Comparison of ENCODE assay signal across 8 mouse cellular contexts in genomic region chr10:80538710-80539394, GRCm38 (mm10). TPM values are rescaled to one million over a fixed set of nuclear protein-coding genes. Genes with fewer than 3 reads are reported as not detected.
DNase-seq lines count a peak whose midpoint lies in the region; ATAC-seq and TF ChIP-seq lines count a peak whose summit lies in the region.

Atp8b3 (minus strand) TSS chr10:80539124.

- H3K9ac ChIP-seq in intestine, embryonic 15.5 days = no peak within 1 kb of the TSS
- H3K9ac ChIP-seq in liver, postnatal 0 days (replicated peaks) = peak within 1 kb of the TSS; percentile 32; the same call in 1 of the 2 replicates
- no peak within 1 kb of the TSS for H3K9ac ChIP-seq in neural tube, embryonic 12.5 days

- peak within 1 kb of the TSS; percentile 57 for H3K4me2 ChIP-seq in intestine, embryonic 15.5 days (replicated peaks)
- H3K4me2 ChIP-seq in liver, postnatal 0 days (ENCODE audit: low read depth, low read length) = peak within 1 kb of the TSS; percentile 76
- peak within 1 kb of the TSS; percentile 49 for H3K4me2 ChIP-seq in neural tube, embryonic 12.5 days (replicated peaks)

- H3K27me3 ChIP-seq in intestine, embryonic 15.5 days (replicated peaks) = peaks cover 33% of the 10 kb centered on the region
- H3K27me3 ChIP-seq in liver, postnatal 0 days (ENCODE audit: insufficient read depth, low read length) = 0 out of 2 replicates have a peak, but pooled peaks cover 4% of the 10 kb centered on the region
- peaks cover 50% of the 10 kb centered on the region for H3K27me3 ChIP-seq in neural tube, embryonic 12.5 days (replicated peaks)
- H3K27me3 ChIP-seq in thymus, adult 2 months (ENCODE audit: control insufficient read depth, insufficient read depth, low read length) = no peaks in the 10 kb centered on the region

- H3K4me1 ChIP-seq in intestine, embryonic 15.5 days (replicated peaks) = peaks cover 15% of the 10 kb centered on the region
- H3K4me1 ChIP-seq in liver, postnatal 0 days (ENCODE audit: insufficient read depth) = peaks cover 35% of the 10 kb centered on the region
- H3K4me1 ChIP-seq in neural tube, embryonic 12.5 days = no peaks in the 10 kb centered on the region; the same call in none of the 2 replicates
- peaks cover 8% of the 10 kb centered on the region for H3K4me1 ChIP-seq in thymus, adult 2 months (replicated peaks; ENCODE audit: control insufficient read depth, insufficient read depth, low read length)

- no peak within 1 kb of the TSS for H3K27ac ChIP-seq in intestine, embryonic 15.5 days
- peak within 1 kb of the TSS; percentile 42 for H3K27ac ChIP-seq in liver, postnatal 0 days (ENCODE audit: low read depth)
- no peak within 1 kb of the TSS for H3K27ac ChIP-seq in neural tube, embryonic 12.5 days
- H3K27ac ChIP-seq in thymus, adult 2 months (ENCODE audit: control insufficient read depth, insufficient read depth, low read length) = no peak within 1 kb of the TSS

- H3K4me3 ChIP-seq in intestine, embryonic 15.5 days (replicated peaks) = peak within 1 kb of the TSS; percentile 20
- peak within 1 kb of the TSS; percentile 39 for H3K4me3 ChIP-seq in liver, postnatal 0 days (ENCODE audit: low read depth, low read length)
- no peak within 1 kb of the TSS for H3K4me3 ChIP-seq in neural tube, embryonic 12.5 days
- H3K4me3 ChIP-seq in thymus, adult 2 months (ENCODE audit: control insufficient read depth, insufficient read depth, low read length) = peak within 1 kb of the TSS; percentile 33

- DNase-seq in left cerebral cortex, postnatal 4 days = peak; percentile 61
- no peak for DNase-seq in left cerebral cortex, adult 11 months (ENCODE audit: low spot score)
- DNase-seq in c-Kit-positive CD71-positive TER-119-positive erythroid progenitor cells, embryonic 14.5 days (ENCODE audit: low spot score) = peak; percentile 100
- peak; percentile 74 for DNase-seq in gastrocnemius, postnatal 14 days
- peak; percentile 99 for DNase-seq in liver, postnatal 0 days
- DNase-seq in thymus, adult 2 months = peak; percentile 76

- peak; percentile 64 for TF ChIP-seq CTCF in liver, postnatal 0 days (IDR thresholded peaks at IDR 0.05; ENCODE audit: low read depth)
- no peak for TF ChIP-seq CTCF in thymus, adult 2 months (IDR thresholded peaks at IDR 0.05; ENCODE audit: borderline replicate concordance, control insufficient read depth, extremely low read depth, insufficient read depth, low read length, poor library complexity)

- no peak for TF ChIP-seq EP300 in liver, postnatal 0 days (IDR thresholded peaks at IDR 0.05; ENCODE audit: low read depth)

- H3K9me3 ChIP-seq in intestine, embryonic 15.5 days = no peaks in the 10 kb centered on the region
- H3K9me3 ChIP-seq in liver, postnatal 0 days (ENCODE audit: low read length) = no peaks in the 10 kb centered on the region
- no peaks in the 10 kb centered on the region for H3K9me3 ChIP-seq in neural tube, embryonic 12.5 days

- peak; percentile 93 for ATAC-seq in intestine, embryonic 15.5 days
- ATAC-seq in liver, postnatal 0 days = peak; percentile 96
- ATAC-seq in neural tube, embryonic 12.5 days (ENCODE audit: low FRiP score, low read depth) = peak; percentile 70

- 3% methylated on average over 30 of the region's 30 CpGs for WGBS in intestine, embryonic 15.5 days
- WGBS in liver, postnatal 0 days (ENCODE audit: insufficient replicate concordance) = 3% methylated on average over 30 of the region's 30 CpGs
- WGBS in neural tube, embryonic 12.5 days = 1% methylated on average over 30 of the region's 30 CpGs
- WGBS in thymus, adult 2 months = 3% methylated on average over 30 of the region's 30 CpGs

- TF ChIP-seq POLR2A in thymus, adult 2 months (IDR thresholded peaks at IDR 0.05; ENCODE audit: control insufficient read depth, extremely low read depth, insufficient read depth, low read length, poor library complexity) = no peak

- intact Hi-C loops in left cerebral cortex, postnatal 4 days (cut with DNase I) = no loop called here
- intact Hi-C loops in gastrocnemius, postnatal 14 days (cut with DNase I; ENCODE audit: low total_unique reads) = no loop called here

- H3K36me3 ChIP-seq in intestine, embryonic 15.5 days = peaks cover 23% of the 10 kb centered on the region
- peaks cover 20% of the 10 kb centered on the region for H3K36me3 ChIP-seq in liver, postnatal 0 days (replicated peaks; ENCODE audit: insufficient read depth, low read length)
- H3K36me3 ChIP-seq in neural tube, embryonic 12.5 days = peaks cover 30% of the 10 kb centered on the region
- H3K36me3 ChIP-seq in thymus, adult 2 months (ENCODE audit: control insufficient read depth, insufficient read depth, low read length) = peaks cover 19% of the 10 kb centered on the region

RNA-seq across cellular contexts. Expression of gene Atp8b3, which starts in this region (rescaled TPM):
- total RNA-seq in left cerebral cortex, postnatal 4 days (2021) = under 1 TPM; 0.14 to 0.20 TPM
- total RNA-seq in gastrocnemius, postnatal 14 days (2021) = not detected
- polyA plus RNA-seq in intestine, embryonic 15.5 days (2015; fragmentation: Nextera tagmentation; extraction: Ambion mirVana) = 0.09 and 0.19 TPM in 2 replicates
- polyA plus RNA-seq in liver, postnatal 0 days (2015; fragmentation: Nextera tagmentation; extraction: Ambion mirVana) = not detected in 2 replicates
- 1.0 TPM in 2 replicates for polyA plus RNA-seq in neural tube, embryonic 12.5 days (2016; fragmentation: Nextera tagmentation; extraction: Ambion mirVana)
- polyA plus RNA-seq in thymus, adult 2 months (2012; rRNA removed) = 0.20 and 0.31 TPM in 2 replicates

Comparison
In these comparisons a context has a peak if more than half of its experiments do, and no peak if none do; other contexts are left out.
1. Peak in DNase-seq in left cerebral cortex, postnatal 4 days; RNA of the gene not detected or under 1 TPM.
2. Peak in DNase-seq in gastrocnemius, postnatal 14 days; RNA of the gene not detected or under 1 TPM.
3. Peak in ATAC-seq, H3K4me3 ChIP-seq and H3K4me2 ChIP-seq in intestine, embryonic 15.5 days; RNA of the gene not detected or under 1 TPM.
4. Peak in DNase-seq, ATAC-seq, H3K4me3 ChIP-seq, H3K27ac ChIP-seq, H3K9ac ChIP-seq and H3K4me2 ChIP-seq in liver, postnatal 0 days; RNA of the gene not detected or under 1 TPM.
5. Peak in DNase-seq and H3K4me3 ChIP-seq in thymus, adult 2 months; RNA of the gene not detected or under 1 TPM.